Mouse (Mus musculus): Measurements from ENCODE around the gene Nes. TPM values are rescaled to one million over a fixed set of nuclear protein-coding genes. Genes with fewer than 3 reads are reported as not detected.

The Nes gene
- polyA plus RNA-seq, 1 experiment from 2014 or later: 28.9 TPM

DNA sequence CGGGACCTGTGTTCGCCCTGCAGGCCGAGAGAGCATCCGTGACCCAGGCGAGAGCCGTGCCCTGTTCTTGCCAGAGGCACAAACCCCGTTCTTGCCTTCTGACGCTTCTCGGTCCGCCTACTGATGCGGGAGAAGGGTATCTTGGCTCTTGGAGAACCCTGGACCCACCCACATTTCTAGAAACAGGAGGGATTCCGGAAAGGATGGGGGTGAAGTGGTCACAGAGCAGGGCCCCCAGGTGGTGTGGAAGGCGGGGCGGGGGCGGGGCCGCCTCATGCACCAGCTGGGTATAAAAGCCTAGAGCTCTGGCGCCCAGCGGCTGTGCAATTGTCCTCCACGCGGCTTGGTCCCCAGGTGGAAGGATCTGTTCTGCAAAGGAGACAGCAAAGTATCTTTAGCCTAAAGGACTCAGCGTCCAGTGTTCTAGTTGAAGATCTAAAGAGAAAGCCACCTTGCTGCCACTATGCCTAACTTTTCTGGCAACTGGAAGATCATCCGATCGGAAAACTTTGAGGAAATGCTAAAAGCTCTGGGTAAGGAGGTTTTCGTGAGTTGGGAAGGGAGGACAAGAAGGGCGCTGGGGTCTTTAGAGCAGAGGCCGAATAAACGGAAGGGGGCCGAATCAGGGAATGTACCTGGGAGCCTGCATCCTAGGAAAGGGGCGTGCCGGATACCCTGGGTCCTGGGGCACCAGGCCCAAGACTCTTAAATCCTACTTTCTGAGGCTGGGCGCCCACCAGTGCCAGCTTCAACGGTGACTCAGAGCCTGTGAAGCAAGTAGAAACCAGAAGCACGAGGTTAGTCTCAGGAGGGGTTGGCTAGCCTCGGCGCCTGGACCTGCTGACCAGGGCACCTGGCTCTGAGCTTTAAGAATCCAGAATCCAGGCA, 22.3 kb upstream of the Nes start, which contains the start of gene Crabp2:
Crabp2 (plus strand) TSS at position 289 of the 888 bp plus-strand sequence.
- peak within 1 kb of the TSS; percentile 16 for H3K4me3 ChIP-seq (replicated peaks; ENCODE audit: low read depth, low read length)
- no peaks in the 10 kb centered on the region for H3K9me3 ChIP-seq (replicated peaks; ENCODE audit: low read length)
- DNase-seq (ENCODE audit: low spot score) (peak; percentile 34), ATAC-seq (replicated peaks; ENCODE audit: low FRiP score, low read depth) (no peak)
- peaks cover 32% of the 10 kb centered on the region for H3K4me1 ChIP-seq (replicated peaks; ENCODE audit: insufficient read depth, low read length)
- 2% methylated on average over 35 of the region's 35 CpGs for WGBS
- no peaks in the 10 kb centered on the region for H3K36me3 ChIP-seq (ENCODE audit: insufficient read depth, low read length)
- peak within 1 kb of the TSS; percentile 64 for H3K4me2 ChIP-seq (ENCODE audit: low read length)
- 0 out of 2 replicates have a peak within 1 kb of the TSS, but pooled peaks have one; percentile 18 for H3K9ac ChIP-seq (ENCODE audit: low read depth, low read length)
- TF ChIP-seq CTCF (IDR thresholded peaks at IDR 0.05; ENCODE audit: low read depth): no peak
- no peaks in the 10 kb centered on the region for H3K27me3 ChIP-seq (ENCODE audit: insufficient read depth, low read length)
- H3K27ac ChIP-seq: no peak within 1 kb of the TSS

DNA sequence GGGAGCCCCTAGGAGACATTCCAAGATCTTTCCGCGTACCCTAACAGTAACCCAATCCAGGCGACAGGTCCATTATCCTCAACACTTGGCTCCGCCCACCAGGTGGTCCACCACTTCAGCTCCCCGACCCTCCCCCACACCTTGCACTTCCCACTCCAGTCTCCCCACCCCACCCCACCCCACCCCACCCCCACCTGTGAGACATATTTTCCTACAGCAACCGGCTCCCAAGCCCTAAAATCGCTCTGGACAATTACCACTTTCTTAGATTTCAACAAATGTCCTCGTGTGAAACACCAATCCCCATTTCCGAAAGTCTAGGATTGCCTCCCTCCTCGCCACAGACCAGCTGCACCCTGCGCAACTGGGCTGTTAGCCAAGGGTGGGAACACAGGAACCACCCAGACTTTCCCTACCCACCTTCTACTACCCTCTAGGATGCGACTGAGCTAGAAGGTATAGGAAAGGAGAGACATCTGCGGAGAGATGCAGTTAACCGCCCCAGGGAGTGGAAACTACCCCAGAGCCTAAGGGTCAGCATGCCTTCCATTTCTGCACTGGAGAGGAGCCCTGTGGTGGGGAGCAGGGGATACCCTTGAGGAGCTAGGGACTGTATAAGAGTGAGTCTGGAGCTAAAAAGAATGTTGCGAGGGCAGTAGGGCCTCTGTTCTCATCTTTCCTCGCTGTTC, 21.5 kb upstream of the Nes start:
- TF ChIP-seq CTCF (IDR thresholded peaks at IDR 0.05; ENCODE audit: low read depth): no peak
- H3K36me3 ChIP-seq (ENCODE audit: insufficient read depth, low read length): no peaks in the 10 kb centered on the region
- WGBS: 17% methylated on average over 16 of the region's 16 CpGs
- ATAC-seq (replicated peaks; ENCODE audit: low FRiP score, low read depth): no peak
- H3K27me3 ChIP-seq (ENCODE audit: insufficient read depth, low read length): no peaks in the 10 kb centered on the region
- peaks cover 32% of the 10 kb centered on the region for H3K4me1 ChIP-seq (replicated peaks; ENCODE audit: insufficient read depth, low read length)
- peak overlapping the region; percentile 64 for H3K4me2 ChIP-seq (ENCODE audit: low read length)
- H3K27ac ChIP-seq: no peak overlapping the region
- peak overlapping the region; percentile 16; the same call in 1 of the 2 replicates for H3K4me3 ChIP-seq (replicated peaks; ENCODE audit: low read depth, low read length)
- H3K9ac ChIP-seq (ENCODE audit: low read depth, low read length): no peak overlapping the region
- DNase-seq (ENCODE audit: low spot score): no peak
- no peaks in the 10 kb centered on the region for H3K9me3 ChIP-seq (replicated peaks; ENCODE audit: low read length)

DNA sequence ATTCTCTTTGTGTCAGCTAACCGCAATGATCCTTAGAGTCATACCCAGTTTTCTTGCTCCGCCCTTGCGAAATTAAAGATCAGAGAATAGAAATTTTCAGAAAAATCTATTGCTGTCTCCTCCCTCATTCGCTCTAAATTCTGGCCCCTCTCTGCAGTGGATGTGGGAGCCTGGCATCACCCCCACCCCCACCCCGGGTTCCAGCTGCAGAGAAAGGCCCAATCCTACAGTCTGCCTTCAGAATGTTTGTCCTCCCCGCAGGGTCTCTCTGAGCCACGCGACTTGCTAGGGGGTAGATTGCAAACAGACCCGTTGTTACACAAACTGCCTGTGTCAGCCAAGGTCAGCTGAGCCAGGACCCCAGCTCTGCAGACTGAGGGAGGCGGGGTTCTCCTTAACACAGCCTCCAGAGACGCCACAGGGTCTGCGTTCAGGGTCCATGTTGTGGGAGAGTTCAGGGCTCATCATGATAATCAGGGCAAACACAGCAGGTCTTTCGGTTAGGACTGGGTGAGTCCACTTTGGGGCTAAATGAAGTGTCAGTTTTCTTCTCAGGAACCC, 20.8 kb upstream of the Nes start:
- H3K36me3 ChIP-seq (ENCODE audit: insufficient read depth, low read length): no peaks in the 10 kb centered on the region
- no peak for TF ChIP-seq CTCF (IDR thresholded peaks at IDR 0.05; ENCODE audit: low read depth)
- H3K27ac ChIP-seq: no peak overlapping the region
- DNase-seq (ENCODE audit: low spot score) (no peak), ATAC-seq (replicated peaks; ENCODE audit: low FRiP score, low read depth) (no peak)
- no peak overlapping the region for H3K9ac ChIP-seq (ENCODE audit: low read depth, low read length)
- H3K4me1 ChIP-seq (replicated peaks; ENCODE audit: insufficient read depth, low read length): peaks cover 32% of the 10 kb centered on the region
- H3K4me2 ChIP-seq (ENCODE audit: low read length): peak overlapping the region; percentile 64
- no peaks in the 10 kb centered on the region for H3K27me3 ChIP-seq (ENCODE audit: insufficient read depth, low read length)
- H3K9me3 ChIP-seq (replicated peaks; ENCODE audit: low read length): no peaks in the 10 kb centered on the region
- WGBS: 15% methylated on average over 13 of the region's 13 CpGs
- 0 out of 2 replicates have a peak overlapping the region, but pooled peaks have one; percentile 1 for H3K4me3 ChIP-seq (replicated peaks; ENCODE audit: low read depth, low read length)

GRCm38 (mm10) chr3:87951946-87952345, 18.9 kb upstream of the Nes start:
- Histone ChIP-seq H3K9ac (ENCODE audit: low read depth, low read length) (no peak overlapping the region; the same call in 1 of the 2 replicates), H3K4me1 (replicated peaks; ENCODE audit: insufficient read depth, low read length) (peaks cover 27% of the 10 kb centered on the region), H3K4me3 (replicated peaks; ENCODE audit: low read depth, low read length) (peak overlapping the region; percentile 17; the same call in 1 of the 2 replicates), H3K27me3 (ENCODE audit: insufficient read depth, low read length) (no peaks in the 10 kb centered on the region), H3K27ac (peak overlapping the region; percentile 57), H3K4me2 (ENCODE audit: low read length) (peak overlapping the region; percentile 56), H3K9me3 (replicated peaks; ENCODE audit: low read length) (no peaks in the 10 kb centered on the region), H3K36me3 (ENCODE audit: insufficient read depth, low read length) (no peaks in the 10 kb centered on the region)
- DNase-seq (ENCODE audit: low spot score) (no peak), ATAC-seq (replicated peaks; ENCODE audit: low FRiP score, low read depth) (no peak)
- 23% methylated on average over 12 of the region's 12 CpGs for WGBS
- no peak for TF ChIP-seq CTCF (IDR thresholded peaks at IDR 0.05; ENCODE audit: low read depth)

GRCm38 (mm10) chr3:87952440-87952839, 18.4 kb upstream of the Nes start:
- Histone ChIP-seq H3K9me3 (replicated peaks; ENCODE audit: low read length) (no peaks in the 10 kb centered on the region), H3K4me3 (replicated peaks; ENCODE audit: low read depth, low read length) (0 out of 2 replicates have a peak overlapping the region, but pooled peaks have one; percentile 17), H3K36me3 (ENCODE audit: insufficient read depth, low read length) (no peaks in the 10 kb centered on the region), H3K4me1 (replicated peaks; ENCODE audit: insufficient read depth, low read length) (peaks cover 22% of the 10 kb centered on the region), H3K9ac (ENCODE audit: low read depth, low read length) (no peak overlapping the region; the same call in 1 of the 2 replicates), H3K27ac (peak overlapping the region; percentile 57; the same call in 1 of the 2 replicates), H3K27me3 (ENCODE audit: insufficient read depth, low read length) (no peaks in the 10 kb centered on the region), H3K4me2 (ENCODE audit: low read length) (peak overlapping the region; percentile 56)
- ATAC-seq (replicated peaks; ENCODE audit: low FRiP score, low read depth): peak; percentile 54
- TF ChIP-seq CTCF (IDR thresholded peaks at IDR 0.05; ENCODE audit: low read depth): no peak
- peak; percentile 91 for DNase-seq (ENCODE audit: low spot score)
- 3% methylated on average over 5 of the region's 5 CpGs for WGBS

DNA sequence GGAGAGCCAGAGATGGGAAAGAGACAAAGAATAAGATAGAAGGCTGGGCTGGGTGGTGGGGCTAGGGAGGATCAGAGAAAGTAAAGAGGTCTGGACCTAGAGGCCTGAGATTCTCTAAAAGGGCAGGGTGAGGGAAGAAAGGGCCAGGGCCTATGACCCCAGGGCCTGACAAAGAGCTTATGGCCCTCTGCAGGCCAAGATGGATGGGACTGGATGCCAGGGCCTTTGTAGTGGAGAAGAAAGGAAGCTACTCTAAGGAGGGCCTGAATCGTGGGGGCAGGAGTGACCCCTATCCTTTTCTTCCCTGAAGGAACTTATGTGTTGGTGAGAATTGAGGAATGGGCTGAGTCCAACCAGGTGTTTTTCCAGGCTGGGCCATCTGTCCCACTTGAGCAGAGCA, 12.8 kb upstream of the Nes start:
- no peak overlapping the region for H3K9ac ChIP-seq (ENCODE audit: low read depth, low read length)
- ATAC-seq (replicated peaks; ENCODE audit: low FRiP score, low read depth) (no peak), DNase-seq (ENCODE audit: low spot score) (no peak)
- no peak overlapping the region for H3K4me3 ChIP-seq (replicated peaks; ENCODE audit: low read depth, low read length)
- 5% methylated on average over 1 of the region's 1 CpGs for WGBS
- H3K27ac ChIP-seq: peak overlapping the region; percentile 68
- H3K4me2 ChIP-seq (ENCODE audit: low read length): no peak overlapping the region
- no peaks in the 10 kb centered on the region for H3K27me3 ChIP-seq (ENCODE audit: insufficient read depth, low read length)
- no peaks in the 10 kb centered on the region; the same call in 1 of the 2 replicates for H3K4me1 ChIP-seq (replicated peaks; ENCODE audit: insufficient read depth, low read length)
- no peaks in the 10 kb centered on the region for H3K36me3 ChIP-seq (ENCODE audit: insufficient read depth, low read length)
- no peak for TF ChIP-seq CTCF (IDR thresholded peaks at IDR 0.05; ENCODE audit: low read depth)
- H3K9me3 ChIP-seq (replicated peaks; ENCODE audit: low read length): no peaks in the 10 kb centered on the region
